Mouse (Mus musculus) limb, embryonic 14.5 days (tissue): ENCODE measurements around the gene Myo15. TPM values are rescaled to one million over a fixed set of nuclear protein-coding genes. Genes with fewer than 3 reads are reported as not detected.

Experiments used
- ATAC-seq: fragments of 200-750 bp; cut with Nextera tagmentation; 2 replicates; pipeline ENCODE4 v1.8.0; 2017; ENCODE audit warnings: low read depth, moderate number of reproducible peaks, moderate TSS enrichment; ENCODE audit not compliant: low FRiP score
- DNase-seq: peaks from one replicate; pipeline ENCODE4 v3.0.0-alpha.2; 2015; ENCODE audit warnings: low spot score
- H3K27ac ChIP-seq: fragments of 300-500 bp; sonication (generic); replicated peaks from 2 replicates; pipeline ENCODE4 v1.5.1; 2014; ENCODE audit warnings: low read depth, mild to moderate bottlenecking, low read length, moderate library complexity, mixed read lengths
- H3K27me3 ChIP-seq: fragments of 300-500 bp; sonication (generic); 2 replicates; pipeline ENCODE4 v1.6.1; 2014; ENCODE audit warnings: low read length, mixed read lengths; ENCODE audit not compliant: control insufficient read depth, insufficient read depth
- H3K36me3 ChIP-seq: fragments of 300-500 bp; sonication (generic); 2 replicates; pipeline ENCODE4 v1.6.1; 2014; ENCODE audit warnings: mild to moderate bottlenecking, low read length, moderate library complexity, mixed read lengths; ENCODE audit not compliant: control insufficient read depth, insufficient read depth
- H3K4me1 ChIP-seq: fragments of 300-500 bp; sonication (generic); 2 replicates; pipeline ENCODE4 v1.6.1; 2014; ENCODE audit warnings: antibody characterized with exemption, low read length, mixed read lengths; ENCODE audit not compliant: control insufficient read depth, insufficient read depth
- H3K4me2 ChIP-seq: fragments of 300-500 bp; sonication (generic); replicated peaks from 2 replicates; pipeline ENCODE4 v1.6.1; 2014; ENCODE audit warnings: low read depth, mild to moderate bottlenecking, low read length, moderate library complexity; ENCODE audit not compliant: severe bottlenecking
- H3K4me3 ChIP-seq: fragments of 300-500 bp; sonication (generic); replicated peaks from 2 replicates; pipeline ENCODE4 v1.5.1; 2014; ENCODE audit warnings: low read length
- H3K9ac ChIP-seq: fragments of 300-500 bp; sonication (generic); 2 replicates; pipeline ENCODE4 v1.6.1; 2014; ENCODE audit warnings: mild to moderate bottlenecking, low read depth, low read length, moderate library complexity; ENCODE audit not compliant: severe bottlenecking
- H3K9me3 ChIP-seq: fragments of 300-500 bp; sonication (generic); 2 replicates; pipeline ENCODE4 v1.6.1; 2016; ENCODE audit warnings: low read length; ENCODE audit not compliant: control insufficient read depth
- POLR2A ChIP-seq: fragments of 200-500 bp; IDR thresholded peaks from 2 replicates; pipeline ENCODE4 v1.8.0; 2012; ENCODE audit warnings: inconsistent platforms, mild to moderate bottlenecking, moderate library complexity, borderline replicate concordance; ENCODE audit not compliant: insufficient read depth, insufficient read length; ENCODE audit errors: extremely low read depth
- WGBS: fragments of 180-500 bp; shearing (Covaris S2); extraction: QIAGEN DNeasy Blood & Tissue Kit; methylation state at CpG from one replicate; pipeline ENCODE4 v1.1.7; 2014; 5-methylcytosine and 5-hydroxymethylcytosine counted together
- polyA plus RNA-seq, 2 experiments: library from polyadenylated mRNA; depleted of rRNA in 1 of 2; stranded (reverse) in 1 of 2; unstranded in 1 of 2; fragments of >200 nt; fragmentation: Nextera tagmentation in 1 of 2; extraction: Ambion mirVana in 1 of 2; gene quantifications; 2 replicates each; pipeline versions ENCODE4 v1.2.1 to v1.2.3; 2012 to 2014

Myo15 gene
- polyA plus RNA-seq, 2 experiments = 0.54 to 1.4 TPM

- DNase-seq = no peak
- H3K9me3 ChIP-seq = no peaks in the 10 kb centered on the region
- no peak overlapping the region for H3K4me2 ChIP-seq
- no peak overlapping the region for H3K9ac ChIP-seq
- no peak for ATAC-seq
- WGBS = 89% methylated on average over 4 of the region's 4 CpGs
- H3K4me3 ChIP-seq = no peak overlapping the region
- TF ChIP-seq POLR2A = no peak
- H3K4me1 ChIP-seq = no peaks in the 10 kb centered on the region
- H3K36me3 ChIP-seq = peaks cover 45% of the 10 kb centered on the region
- H3K27ac ChIP-seq = no peak overlapping the region
- no peaks in the 10 kb centered on the region for H3K27me3 ChIP-seq
Measured at GRCm38 (mm10) chr11:60444007-60444406, 25.1 kb upstream of the Myo15 start.

GRCm38 (mm10) chr11:60454080-60454744 is 14.9 kb upstream of the Myo15 start, which contains the start of gene Drg2:
Gene Drg2, plus strand, starts transcription at chr11:60454591.
- Histone ChIP-seq H3K9ac (peak within 1 kb of the TSS; percentile 86), H3K9me3 (no peaks in the 10 kb centered on the region), H3K4me1 (peaks cover 6% of the 10 kb centered on the region; the same call in 1 of the 2 replicates), H3K27ac (peak within 1 kb of the TSS; percentile 49; the same call in 1 of the 2 replicates), H3K4me2 (peak within 1 kb of the TSS; percentile 70), H3K36me3 (peaks cover 31% of the 10 kb centered on the region), H3K27me3 (no peaks in the 10 kb centered on the region), H3K4me3 (peak within 1 kb of the TSS; percentile 66)
- TF ChIP-seq POLR2A = peak; percentile 71; the same call in 1 of the 2 replicates
- DNase-seq (peak; percentile 93), ATAC-seq (peak; percentile 95)
- 5% methylated on average over 27 of the region's 27 CpGs for WGBS

- Histone ChIP-seq H3K9ac (peak overlapping the region; percentile 86), H3K27ac (peak overlapping the region; percentile 49; the same call in 1 of the 2 replicates), H3K36me3 (peaks cover 36% of the 10 kb centered on the region), H3K4me1 (peaks cover 6% of the 10 kb centered on the region; the same call in 1 of the 2 replicates), H3K4me2 (peak overlapping the region; percentile 70), H3K9me3 (no peaks in the 10 kb centered on the region), H3K27me3 (no peaks in the 10 kb centered on the region), H3K4me3 (peak overlapping the region; percentile 66)
- ATAC-seq (peak; percentile 26; the same call in 1 of the 2 replicates), DNase-seq (no peak)
- under 1% methylated on average over 17 of the region's 17 CpGs for WGBS
- no peak for TF ChIP-seq POLR2A
Measured at GRCm38 (mm10) chr11:60454745-60455087, 14.4 kb upstream of the Myo15 start.

- Histone ChIP-seq H3K4me3 (no peak overlapping the region), H3K4me2 (no peak overlapping the region), H3K36me3 (peaks cover 69% of the 10 kb centered on the region), H3K27me3 (no peaks in the 10 kb centered on the region), H3K4me1 (peaks cover 6% of the 10 kb centered on the region; the same call in 1 of the 2 replicates), H3K9ac (no peak overlapping the region), H3K27ac (no peak overlapping the region), H3K9me3 (no peaks in the 10 kb centered on the region)
- no peak for ATAC-seq
- 87% methylated on average over 1 of the region's 1 CpGs for WGBS
- no peak for DNase-seq
- no peak for TF ChIP-seq POLR2A
Measured at GRCm38 (mm10) chr11:60457973-60458372, 11.2 kb upstream of the Myo15 start.

- TF ChIP-seq POLR2A = no peak
- H3K4me1 ChIP-seq = no peaks in the 10 kb centered on the region
- H3K9ac ChIP-seq = no peak overlapping the region
- 96% methylated on average over 2 of the region's 2 CpGs for WGBS
- no peak overlapping the region for H3K27ac ChIP-seq
- H3K9me3 ChIP-seq = no peaks in the 10 kb centered on the region
- ATAC-seq (no peak), DNase-seq (no peak)
- no peaks in the 10 kb centered on the region for H3K27me3 ChIP-seq
- no peak overlapping the region for H3K4me3 ChIP-seq
- peaks cover 93% of the 10 kb centered on the region for H3K36me3 ChIP-seq
- H3K4me2 ChIP-seq = no peak overlapping the region
Measured at GRCm38 (mm10) chr11:60465943-60466380, 3.2 kb upstream of the Myo15 start.
